Mouse (Mus musculus) forebrain, embryonic 15.5 days (tissue): ENCODE measurements around the gene Gm3739. TPM values are rescaled to one million over a fixed set of nuclear protein-coding genes. Genes with fewer than 3 reads are reported as not detected.
"Not testable (repeated sequence)": the region's sequence is repeated elsewhere in the genome, so short reads cannot be mapped to it uniquely, and the experiment has no call there.

ENCODE experiments used
- ATAC-seq: fragments of 200-750 bp; cut with Nextera tagmentation; replicated peaks from 2 replicates; pipeline ENCODE4 v1.8.0; 2017; ENCODE audit warnings: mild to moderate bottlenecking, moderate TSS enrichment, moderate library complexity
- H3K27ac ChIP-seq: fragments of 300-500 bp; sonication (generic); replicated peaks from 2 replicates; pipeline ENCODE4 v1.5.1; 2015; ENCODE audit warnings: mild to moderate bottlenecking, inconsistent platforms
- H3K27me3 ChIP-seq: fragments of 300-500 bp; sonication (generic); 2 replicates; pipeline ENCODE4 v1.6.1; 2015; ENCODE audit warnings: inconsistent platforms
- H3K36me3 ChIP-seq: fragments of 300-500 bp; sonication (generic); 2 replicates; pipeline ENCODE4 v1.6.1; 2015; ENCODE audit warnings: mild to moderate bottlenecking, inconsistent platforms
- H3K4me1 ChIP-seq: fragments of 300-500 bp; sonication (generic); 2 replicates; pipeline ENCODE4 v1.6.1; 2015; ENCODE audit warnings: inconsistent platforms
- H3K4me2 ChIP-seq: fragments of 300-500 bp; sonication (generic); replicated peaks from 2 replicates; pipeline ENCODE4 v1.6.1; 2015; ENCODE audit warnings: mild to moderate bottlenecking, inconsistent platforms
- H3K4me3 ChIP-seq: fragments of 300-500 bp; sonication (generic); 2 replicates; pipeline ENCODE4 v1.5.1; 2015; ENCODE audit warnings: mild to moderate bottlenecking, inconsistent platforms
- H3K9ac ChIP-seq: fragments of 300-500 bp; sonication (generic); replicated peaks from 2 replicates; pipeline ENCODE4 v1.6.1; 2015; ENCODE audit warnings: mild to moderate bottlenecking, inconsistent platforms
- H3K9me3 ChIP-seq: fragments of 300-500 bp; sonication (generic); 2 replicates; pipeline ENCODE4 v1.6.1; 2016; ENCODE audit warnings: inconsistent platforms
- WGBS: fragments of 180-500 bp; shearing (Covaris S2); methylation state at CpG from one replicate; pipeline ENCODE4 v1.1.7; 2015; ENCODE audit warnings: mixed read lengths; 5-methylcytosine and 5-hydroxymethylcytosine counted together
- polyA plus RNA-seq: library from polyadenylated mRNA; unstranded; fragments of >200 nt; fragmentation: Nextera tagmentation; extraction: Ambion mirVana; gene quantifications from 2 replicates; pipeline ENCODE4 v1.2.1, GENCODE M21; 2015

Gm3739 gene
- 4.6 and 5.0 TPM in 2 replicates for polyA plus RNA-seq

- 0% methylated on average over 18 of the region's 35 CpGs for WGBS
- not testable (repeated sequence) for H3K4me1 ChIP-seq, H3K27me3 ChIP-seq, H3K36me3 ChIP-seq, H3K9me3 ChIP-seq, ATAC-seq
- Histone ChIP-seq H3K27ac (peak within 1 kb of the TSS; percentile 19; the same call in 1 of the 2 replicates), H3K4me3 (peak within 1 kb of the TSS; percentile 55), H3K9ac (peak within 1 kb of the TSS; percentile 68), H3K4me2 (peak within 1 kb of the TSS; percentile 59)
Measured at GRCm38 (mm10) chr14:7314661-7315060, at the start of gene Gm3739. Gene Gm3739, minus strand, starts transcription at chr14:7315049.

DNA sequence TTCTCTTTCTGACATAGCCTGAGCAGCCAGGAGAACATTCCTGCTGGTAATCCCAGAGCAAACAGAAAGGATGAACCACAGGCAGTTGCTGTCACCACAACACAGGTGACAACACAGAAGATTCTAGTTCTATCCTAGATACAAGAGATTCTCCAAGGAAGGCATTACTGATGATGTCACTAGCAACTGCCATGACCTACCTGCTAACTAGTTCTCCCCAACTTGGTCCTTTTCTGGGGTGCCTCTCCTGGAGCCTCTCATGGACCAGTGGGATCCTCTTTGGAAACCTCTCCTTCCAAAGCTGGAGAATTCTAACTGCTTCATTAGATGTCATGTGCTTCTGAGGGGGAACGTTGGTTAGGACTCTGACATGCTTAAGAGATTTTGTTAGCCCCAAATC is 17.4 kb upstream of the Gm3739 start, which contains the start of gene Gm5797:
TSS of gene Gm5797 (minus strand) at position 101 of the 400 bp plus-strand sequence.
- H3K4me1 ChIP-seq, H3K27ac ChIP-seq, H3K4me2 ChIP-seq, H3K36me3 ChIP-seq, H3K4me3 ChIP-seq, H3K9me3 ChIP-seq, H3K9ac ChIP-seq, ATAC-seq, H3K27me3 ChIP-seq: not testable (repeated sequence)
- no CpG with 5 or more reads among the region's 1 CpGs for WGBS

DNA sequence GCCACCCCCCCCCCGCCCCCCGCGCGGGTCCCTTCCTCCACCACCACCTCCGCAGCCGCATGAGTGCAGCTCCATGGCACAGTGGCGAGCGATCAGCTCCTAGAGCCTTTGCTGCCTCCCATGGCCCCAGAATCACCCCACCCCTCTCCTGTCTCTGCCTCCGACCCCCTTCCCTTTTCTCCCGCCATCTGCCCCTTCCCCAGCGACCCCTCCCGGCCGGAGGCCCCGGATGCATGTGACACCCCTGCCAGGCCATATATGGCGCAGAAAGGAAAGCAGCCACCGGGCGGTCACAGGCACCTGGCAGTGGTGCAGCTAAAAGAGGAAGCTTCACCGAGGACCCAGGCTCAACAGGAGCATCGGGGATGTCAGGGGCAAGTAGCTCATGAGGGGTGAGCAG is 244 bp upstream of the Gm3739 start:
- H3K4me3 ChIP-seq, result peak overlapping the region; percentile 55
- H3K27me3 ChIP-seq, H3K36me3 ChIP-seq, H3K4me1 ChIP-seq, H3K9me3 ChIP-seq, ATAC-seq: not testable (repeated sequence)
- peak overlapping the region; percentile 59 for H3K4me2 ChIP-seq
- H3K27ac ChIP-seq, result peak overlapping the region; percentile 19; the same call in 1 of the 2 replicates
- peak overlapping the region; percentile 68 for H3K9ac ChIP-seq
- 1% methylated on average over 18 of the region's 19 CpGs for WGBS

- not testable (repeated sequence) for H3K9ac ChIP-seq, H3K9me3 ChIP-seq, H3K27ac ChIP-seq, H3K4me2 ChIP-seq, ATAC-seq, H3K4me1 ChIP-seq, H3K27me3 ChIP-seq, H3K4me3 ChIP-seq, H3K36me3 ChIP-seq
- WGBS, result 79% methylated on average over 3 of the region's 3 CpGs
Measured at GRCm38 (mm10) chr14:7264614-7265013, 50.2 kb downstream of the Gm3739 start, which contains the start of gene Gm3727. Gene Gm3727, minus strand, starts transcription at chr14:7264714.

Other genes with a start within 250 kb of the Gm3739 start
- 2.7 and 4.8 TPM in 2 replicates for gene Gm3696, start 214.4 kb downstream of the Gm3739 start, polyA plus RNA-seq
- gene Gm6676, start 189.6 kb downstream of the Gm3739 start, polyA plus RNA-seq, result not detected in 2 replicates
- 6.6 and 7.4 TPM in 2 replicates for gene Gm3512, start 140.5 kb downstream of the Gm3739 start, polyA plus RNA-seq
- not detected in 2 replicates for gene Gm16434, start 120.5 kb downstream of the Gm3739 start, polyA plus RNA-seq
- gene Gm3727, start 50.3 kb downstream of the Gm3739 start, polyA plus RNA-seq, result not detected in 2 replicates
- not detected in 2 replicates for gene Gm5797, start 17.3 kb upstream of the Gm3739 start, polyA plus RNA-seq
- not detected in 2 replicates for gene Gm8374, start 50.1 kb upstream of the Gm3739 start, polyA plus RNA-seq
- gene Gm3755, start 135.9 kb upstream of the Gm3739 start, polyA plus RNA-seq, result not detected in 2 replicates
- gene Gm3752, start 168.7 kb upstream of the Gm3739 start, polyA plus RNA-seq, result 8.8 and 9.1 TPM in 2 replicates